Mouse (Mus musculus): ENCODE measurements at regions not wholly inside any gene's neighbourhood (a gene's known extent, or its start where the extent isn't known, plus 50 kb on each side); places are given as distances from the start of the nearest gene placed in this dataset.

DNA sequence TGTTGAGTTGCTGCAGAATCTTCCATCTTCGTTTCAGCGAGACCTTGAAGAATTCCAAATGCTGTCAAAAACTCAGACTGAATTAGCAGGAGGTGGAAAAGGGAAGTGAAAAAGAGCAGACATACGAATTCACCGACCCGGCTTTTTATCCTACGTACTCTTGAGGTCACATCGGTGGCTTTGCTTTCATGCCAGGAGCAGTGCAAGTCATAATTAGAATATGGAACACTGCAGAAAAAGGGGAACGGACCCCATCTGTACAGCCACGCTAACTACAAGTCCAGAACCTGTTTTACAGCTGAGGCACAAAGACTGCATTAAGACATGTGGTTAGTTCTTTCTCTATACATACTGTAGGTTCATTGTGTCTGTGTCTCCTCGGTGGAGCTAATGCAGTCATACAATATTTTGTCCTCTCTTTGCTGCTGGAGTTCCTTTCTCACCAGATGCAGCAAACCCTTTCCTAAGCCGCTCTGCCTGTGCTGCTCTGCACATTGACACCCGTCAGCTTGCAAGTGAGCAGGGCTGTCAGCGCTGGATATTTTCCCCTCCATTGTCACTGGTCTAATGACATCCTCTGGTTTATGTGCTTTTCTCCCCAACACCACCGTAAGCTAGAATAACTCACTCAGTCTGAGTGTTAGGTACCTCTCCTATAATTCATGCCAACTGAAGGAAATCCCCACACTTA is 276.9 kb upstream of the Meox2 start:
- H3K79me2 ChIP-seq (ENCODE audit: control insufficient read depth, insufficient read depth, low read length, poor library complexity), result no peaks in the 10 kb centered on the region
- DNase-seq (ENCODE audit: low read depth, low spot score), result no peak
- no peaks in the 10 kb centered on the region for H3K27me3 ChIP-seq (ENCODE audit: control insufficient read depth in 1 of 2, insufficient read depth in 2 of 2, low read length in 2 of 2)
- H3K9me3 ChIP-seq (replicated peaks; ENCODE audit: insufficient read depth, low read length), result no peaks in the 10 kb centered on the region
- H3K36me3 ChIP-seq (ENCODE audit: control insufficient read depth in 1 of 2, insufficient read depth in 2 of 2, low read length in 2 of 2), result no peaks in the 10 kb centered on the region
- no peak overlapping the region for H3K27ac ChIP-seq (ENCODE audit: control insufficient read depth, low read depth, low read length)
- no peak overlapping the region for H3K4me3 ChIP-seq (ENCODE audit: control insufficient read depth in 1 of 2, insufficient read depth in 1 of 2, low read depth in 2 of 2, low read length in 2 of 2)
- no peak overlapping the region for H3K9ac ChIP-seq (ENCODE audit: control insufficient read depth, low read depth, low read length, poor library complexity, severe bottlenecking)
- TF ChIP-seq MAX (IDR thresholded peaks at IDR 0.05; ENCODE audit: low read length) (no peak), POLR2A (IDR thresholded peaks at IDR 0.05; ENCODE audit: control insufficient read depth in 1 of 2, insufficient read depth in 1 of 2, low read depth in 1 of 2, low read length in 2 of 2, poor library complexity in 1 of 2) (no peak), BHLHE40 (IDR thresholded peaks at IDR 0.05; ENCODE audit: borderline replicate concordance, low read depth, low read length) (no peak), MYB (IDR thresholded peaks at IDR 0.05; ENCODE audit: low read depth, low read length) (no peak), MXI1 (IDR thresholded peaks at IDR 0.05; ENCODE audit: low read depth, low read length) (no peak), ZC3H11A (IDR thresholded peaks at IDR 0.05; ENCODE audit: low read depth, low read length) (no peak), ELF1 (IDR thresholded peaks at IDR 0.05; ENCODE audit: low read depth, low read length) (no peak), GABPA (IDR thresholded peaks at IDR 0.05; ENCODE audit: low read depth, low read length) (no peak), GATA1 (IDR thresholded peaks at IDR 0.05; ENCODE audit: low read depth, low read length) (no peak), HCFC1 (IDR thresholded peaks at IDR 0.05; ENCODE audit: low read depth, low read length) (no peak), POLR2AphosphoS5 (IDR thresholded peaks at IDR 0.05; ENCODE audit: borderline replicate concordance, low read depth, low read length) (no peak), SIN3A (IDR thresholded peaks at IDR 0.05; ENCODE audit: low read length) (no peak), RAD21 (IDR thresholded peaks at IDR 0.05; ENCODE audit: low read depth, low read length) (no peak), CHD1 (IDR thresholded peaks at IDR 0.05; ENCODE audit: low read depth, low read length) (no peak), UBTF (IDR thresholded peaks at IDR 0.05; ENCODE audit: borderline replicate concordance, insufficient read depth, low read depth, low read length) (no peak), USF1 (IDR thresholded peaks at IDR 0.05; ENCODE audit: low read depth, low read length) (no peak)
- no peaks in the 10 kb centered on the region for H3K4me1 ChIP-seq (ENCODE audit: control insufficient read depth in 1 of 2, insufficient read depth in 2 of 2, low read length in 2 of 2)

DNA sequence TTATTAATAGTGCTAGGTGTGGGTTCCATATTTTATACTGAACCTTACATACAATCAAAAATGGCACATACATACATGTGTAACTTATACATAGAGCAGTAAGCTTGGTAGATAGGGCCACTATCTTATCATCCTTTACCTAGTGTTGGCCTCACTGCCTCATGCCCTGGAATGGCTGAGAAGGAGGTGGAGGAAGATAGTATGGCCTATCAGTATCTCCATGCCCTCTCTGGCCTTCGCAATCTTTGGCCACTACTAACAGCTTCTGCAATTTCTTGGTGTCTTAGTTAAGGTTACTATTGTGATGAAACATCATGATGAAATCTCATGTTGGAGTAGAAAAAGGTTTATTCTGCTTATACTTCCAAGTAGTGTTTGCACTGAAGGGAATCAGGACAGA is 265.4 kb upstream of the Meox2 start:
- no peak overlapping the region for H3K9ac ChIP-seq (ENCODE audit: control insufficient read depth, low read depth, low read length, poor library complexity, severe bottlenecking)
- no peak for TF ChIP-seq ZNF384 (IDR thresholded peaks at IDR 0.05; ENCODE audit: low read depth, low read length)
- no peak for TF ChIP-seq RAD21 (IDR thresholded peaks at IDR 0.05; ENCODE audit: low read depth, low read length)
- TF ChIP-seq E2F4 (IDR thresholded peaks at IDR 0.05; ENCODE audit: borderline replicate concordance, low read depth, low read length), result no peak
- TF ChIP-seq SMC3 (IDR thresholded peaks at IDR 0.05; ENCODE audit: low read depth, low read length), result no peak
- no peak for TF ChIP-seq EP300 (IDR thresholded peaks at IDR 0.05; ENCODE audit: low read depth in 1 of 2, low read length in 2 of 2)
- H3K27me3 ChIP-seq (ENCODE audit: control insufficient read depth in 1 of 2, insufficient read depth in 2 of 2, low read length in 2 of 2), result no peaks in the 10 kb centered on the region
- no peaks in the 10 kb centered on the region for H3K9me3 ChIP-seq (replicated peaks; ENCODE audit: insufficient read depth, low read length)
- H3K4me1 ChIP-seq (ENCODE audit: control insufficient read depth in 1 of 2, insufficient read depth in 2 of 2, low read length in 2 of 2), result no peaks in the 10 kb centered on the region
- no peaks in the 10 kb centered on the region for H3K36me3 ChIP-seq (ENCODE audit: control insufficient read depth in 1 of 2, insufficient read depth in 2 of 2, low read length in 2 of 2)
- no peak overlapping the region for H3K27ac ChIP-seq (ENCODE audit: control insufficient read depth, low read depth, low read length)
- H3K79me2 ChIP-seq (ENCODE audit: control insufficient read depth, insufficient read depth, low read length, poor library complexity), result no peaks in the 10 kb centered on the region
- DNase-seq (ENCODE audit: low read depth, low spot score), result no peak
- no peak overlapping the region for H3K4me3 ChIP-seq (ENCODE audit: control insufficient read depth in 1 of 2, insufficient read depth in 1 of 2, low read depth in 2 of 2, low read length in 2 of 2)
